Mouse (Mus musculus) G1E-ER4 (cell line): ENCODE measurements around the gene Ssrp1. TPM values are rescaled to one million over a fixed set of nuclear protein-coding genes. Genes with fewer than 3 reads are reported as not detected.

Source experiments
- GATA1 ChIP-seq: IDR thresholded peaks from one replicate; pipeline ENCODE4 v1.8.0; 2012; ENCODE audit warnings: low read length, inconsistent platforms
- polyA plus RNA-seq: library from polyadenylated mRNA; stranded (reverse); fragments of >175 nt; gene quantifications from 2 replicates; pipeline ENCODE4 v1.2.3, GENCODE M21; 2012

Gene Ssrp1
- polyA plus RNA-seq, 1 experiment = 58.3 TPM

- TF ChIP-seq GATA1 = no peak
These were observed 10.9 kb upstream of the Ssrp1 start for GRCm38 (mm10) chr2:85026178-85026577.

- no peak for TF ChIP-seq GATA1
These were observed 9.8 kb upstream of the Ssrp1 start for GRCm38 (mm10) chr2:85027281-85027680.

- no peak for TF ChIP-seq GATA1
These were observed 7.1 kb upstream of the Ssrp1 start for GRCm38 (mm10) chr2:85029897-85030296.

- no peak for TF ChIP-seq GATA1
These were observed 6.0 kb upstream of the Ssrp1 start for GRCm38 (mm10) chr2:85030989-85031388.

GRCm38 (mm10) chr2:85033121-85033520, 3.9 kb upstream of the Ssrp1 start:
- no peak for TF ChIP-seq GATA1

- TF ChIP-seq GATA1 = no peak
These were observed 2.9 kb upstream of the Ssrp1 start for GRCm38 (mm10) chr2:85034169-85034568.

- no peak for TF ChIP-seq GATA1
These were observed 457 bp upstream of the Ssrp1 start for GRCm38 (mm10) chr2:85036507-85037046.

GRCm38 (mm10) chr2:85038336-85038735, 1.3 kb downstream of the Ssrp1 start:
- TF ChIP-seq GATA1 = no peak

GRCm38 (mm10) chr2:85043623-85044022, 6.6 kb downstream of the Ssrp1 start:
- no peak for TF ChIP-seq GATA1

- TF ChIP-seq GATA1 = no peak
These were observed 9.2 kb downstream of the Ssrp1 start for GRCm38 (mm10) chr2:85046222-85046621.

- no peak for TF ChIP-seq GATA1
These were observed 10.0 kb downstream of the Ssrp1 start for GRCm38 (mm10) chr2:85047081-85047480.

- TF ChIP-seq GATA1 = no peak
These were observed 10.6 kb downstream of the Ssrp1 start, which contains the start of gene Tnks1bp1 for GRCm38 (mm10) chr2:85047596-85048167. Tnks1bp1 (plus strand) TSS chr2:85048022.

GRCm38 (mm10) chr2:85048168-85048751, 11.2 kb downstream of the Ssrp1 start:
- no peak for TF ChIP-seq GATA1

- TF ChIP-seq GATA1 = no peak
These were observed 12.2 kb downstream of the Ssrp1 start for GRCm38 (mm10) chr2:85049277-85049676.

GRCm38 (mm10) chr2:85050001-85050634, 13.1 kb downstream of the Ssrp1 start:
- TF ChIP-seq GATA1 = no peak

GRCm38 (mm10) chr2:85050746-85051145, 13.7 kb downstream of the Ssrp1 start:
- TF ChIP-seq GATA1 = no peak
